Mouse (Mus musculus): ENCODE measurements around the gene Map3k6. TPM values are rescaled to one million over a fixed set of nuclear protein-coding genes. Genes with fewer than 3 reads are reported as not detected.

The Map3k6 gene
- polyA plus RNA-seq, 1 experiment = 4.6 TPM

DNA sequence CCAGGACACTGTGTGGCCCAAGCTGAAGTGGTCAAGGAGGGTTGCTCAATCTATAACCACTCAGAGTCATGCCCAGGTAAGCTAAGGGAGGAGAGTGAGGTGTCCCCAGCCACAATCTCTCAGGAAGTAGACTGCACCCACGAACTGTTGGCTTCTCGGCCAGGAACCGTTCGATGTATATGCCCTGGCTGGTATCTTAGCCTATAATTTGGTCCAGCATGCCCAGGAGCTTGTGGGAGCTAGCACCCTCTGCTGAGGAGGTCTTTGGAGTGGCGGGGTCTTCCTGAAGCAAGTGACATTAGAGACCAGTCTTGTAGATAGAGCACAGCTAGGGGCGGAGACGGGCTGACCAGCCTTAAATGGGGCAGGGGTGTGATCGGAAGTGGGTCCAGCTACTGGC, 18.9 kb upstream of the Map3k6 start:
- no peak overlapping the region for H3K4me3 ChIP-seq
- H3K4me2 ChIP-seq (ENCODE audit: low read depth) = no peak overlapping the region
- H3K36me3 ChIP-seq (ENCODE audit: control insufficient read depth, insufficient read depth) = no peaks in the 10 kb centered on the region
- no peaks in the 10 kb centered on the region for H3K79me2 ChIP-seq (ENCODE audit: control insufficient read depth, insufficient read depth)
- TF ChIP-seq CEBPB (IDR thresholded peaks at IDR 0.05; ENCODE audit: insufficient read depth, poor library complexity, severe bottlenecking) = no peak
- no peak overlapping the region for H3ac ChIP-seq (ENCODE audit: control insufficient read depth, insufficient read length)
- H3K27me3 ChIP-seq (ENCODE audit: control insufficient read depth, insufficient read depth, insufficient read length) = peaks cover 39% of the 10 kb centered on the region

DNA sequence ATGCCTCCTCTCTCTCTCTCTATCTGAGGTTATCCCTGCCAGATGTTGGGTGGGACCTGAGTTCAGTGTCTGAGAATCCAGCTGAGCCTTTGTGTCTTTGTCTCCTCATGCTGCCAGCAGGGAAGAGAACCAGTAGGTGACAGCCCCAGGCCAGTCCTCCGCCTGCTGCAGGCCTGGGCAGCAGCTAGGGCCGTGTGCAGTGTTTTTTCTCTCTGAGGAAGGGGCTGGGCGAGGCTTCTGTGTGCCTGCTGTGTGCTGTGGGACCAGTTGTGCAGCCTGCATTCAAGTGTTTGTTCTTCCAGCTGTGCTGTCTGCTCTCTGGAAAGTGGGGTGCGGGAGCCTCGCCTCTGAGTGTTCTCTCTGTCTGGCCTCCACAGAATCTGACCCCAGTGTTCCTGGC, 16.7 kb upstream of the Map3k6 start:
- H3K4me3 ChIP-seq = no peak overlapping the region
- H3K27me3 ChIP-seq (ENCODE audit: control insufficient read depth, insufficient read depth, insufficient read length) = peaks cover 39% of the 10 kb centered on the region
- no peaks in the 10 kb centered on the region for H3K36me3 ChIP-seq (ENCODE audit: control insufficient read depth, insufficient read depth)
- H3K79me2 ChIP-seq (ENCODE audit: control insufficient read depth, insufficient read depth) = no peaks in the 10 kb centered on the region
- H3ac ChIP-seq (ENCODE audit: control insufficient read depth, insufficient read length) = no peak overlapping the region
- H3K4me2 ChIP-seq (ENCODE audit: low read depth) = no peak overlapping the region
- no peak for TF ChIP-seq POLR2AphosphoS2 (IDR thresholded peaks at IDR 0.05; ENCODE audit: insufficient read length, low read depth)

DNA sequence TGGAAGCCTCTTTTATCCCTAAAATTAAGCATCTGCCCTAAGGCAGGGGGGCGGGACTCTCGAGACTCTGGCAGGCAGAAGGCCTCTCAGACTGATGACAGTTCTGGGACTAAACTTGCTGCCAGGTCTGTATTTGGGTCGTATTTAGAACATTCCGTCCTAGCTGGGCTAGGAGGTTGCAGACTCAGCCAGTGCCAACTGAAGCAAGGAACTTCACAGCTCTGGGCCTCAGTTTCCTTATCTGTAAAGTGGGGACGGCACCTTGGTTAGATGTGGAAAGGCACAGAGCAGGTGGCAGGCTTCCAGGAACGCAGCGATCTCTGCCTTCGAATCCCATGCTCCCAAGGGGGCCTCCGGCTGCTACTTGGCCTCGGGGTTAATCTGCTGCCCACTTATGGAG, 14.5 kb upstream of the Map3k6 start:
- H3ac ChIP-seq (ENCODE audit: control insufficient read depth, insufficient read length) = no peak overlapping the region
- H3K4me2 ChIP-seq (ENCODE audit: low read depth) = no peak overlapping the region
- H3K36me3 ChIP-seq (ENCODE audit: control insufficient read depth, insufficient read depth) = no peaks in the 10 kb centered on the region
- peaks cover 24% of the 10 kb centered on the region for H3K27me3 ChIP-seq (ENCODE audit: control insufficient read depth, insufficient read depth, insufficient read length)
- no peak for TF ChIP-seq SRF (IDR thresholded peaks at IDR 0.05; ENCODE audit: control insufficient read depth, insufficient read length, low read depth)
- no peaks in the 10 kb centered on the region for H3K79me2 ChIP-seq (ENCODE audit: control insufficient read depth, insufficient read depth)
- no peak overlapping the region for H3K4me3 ChIP-seq

DNA sequence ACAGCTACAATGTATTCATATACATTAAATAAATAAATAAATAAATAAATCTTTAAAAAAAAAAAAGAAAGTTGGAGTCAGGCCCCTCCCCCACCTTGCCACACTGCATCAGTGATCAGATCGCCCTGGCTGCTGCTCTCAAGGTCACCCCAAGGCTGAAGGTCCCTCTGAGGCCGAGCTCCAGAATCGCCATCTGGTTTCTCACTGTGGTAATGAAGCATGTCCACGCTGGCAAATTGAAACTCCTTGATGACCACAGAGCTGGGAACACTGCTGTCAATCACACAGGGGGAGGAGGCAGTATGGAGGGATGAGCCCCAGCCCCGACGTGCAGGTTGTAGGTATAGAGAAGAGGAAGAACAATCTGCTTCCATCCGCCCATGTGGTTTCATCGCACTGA, 13.0 kb upstream of the Map3k6 start:
- Histone ChIP-seq H3ac (ENCODE audit: control insufficient read depth, insufficient read length) (no peak overlapping the region), H3K4me2 (ENCODE audit: low read depth) (no peak overlapping the region), H3K4me3 (no peak overlapping the region), H3K27me3 (ENCODE audit: control insufficient read depth, insufficient read depth, insufficient read length) (peaks cover 8% of the 10 kb centered on the region), H3K36me3 (ENCODE audit: control insufficient read depth, insufficient read depth) (no peaks in the 10 kb centered on the region), H3K79me2 (ENCODE audit: control insufficient read depth, insufficient read depth) (no peaks in the 10 kb centered on the region)
- no peak for TF ChIP-seq TCF3 (IDR thresholded peaks at IDR 0.05; ENCODE audit: insufficient read length, low read depth)
- no peak for TF ChIP-seq USF1 (IDR thresholded peaks at IDR 0.05; ENCODE audit: low read depth)
- no peak for TF ChIP-seq E2F4 (IDR thresholded peaks at IDR 0.05; ENCODE audit: insufficient read depth)
- no peak for TF ChIP-seq SRF (IDR thresholded peaks at IDR 0.05; ENCODE audit: control insufficient read depth, insufficient read length, low read depth)
- no peak for TF ChIP-seq POLR2AphosphoS2 (IDR thresholded peaks at IDR 0.05; ENCODE audit: insufficient read length, low read depth)
- no peak for TF ChIP-seq CEBPB (IDR thresholded peaks at IDR 0.05; ENCODE audit: insufficient read depth, poor library complexity, severe bottlenecking)
- TF ChIP-seq TCF12 (IDR thresholded peaks at IDR 0.05; ENCODE audit: insufficient read depth, poor library complexity, severe bottlenecking) = no peak
- TF ChIP-seq MAX (IDR thresholded peaks at IDR 0.05; ENCODE audit: low read depth) = no peak
- TF ChIP-seq POLR2A (IDR thresholded peaks at IDR 0.05; ENCODE audit: insufficient read length, low read depth) = no peak
- TF ChIP-seq MYOD1 (IDR thresholded peaks at IDR 0.05; ENCODE audit: control insufficient read depth in 1 of 3, insufficient read length in 2 of 3, low read depth in 2 of 3) = no peak
- no peak for TF ChIP-seq MYOG (IDR thresholded peaks at IDR 0.05; ENCODE audit: control insufficient read depth in 1 of 3, insufficient read depth in 1 of 3, insufficient read length in 2 of 3, low read depth in 2 of 3)
- no peak for TF ChIP-seq REST (IDR thresholded peaks at IDR 0.05; ENCODE audit: insufficient read depth, insufficient read length)

DNA sequence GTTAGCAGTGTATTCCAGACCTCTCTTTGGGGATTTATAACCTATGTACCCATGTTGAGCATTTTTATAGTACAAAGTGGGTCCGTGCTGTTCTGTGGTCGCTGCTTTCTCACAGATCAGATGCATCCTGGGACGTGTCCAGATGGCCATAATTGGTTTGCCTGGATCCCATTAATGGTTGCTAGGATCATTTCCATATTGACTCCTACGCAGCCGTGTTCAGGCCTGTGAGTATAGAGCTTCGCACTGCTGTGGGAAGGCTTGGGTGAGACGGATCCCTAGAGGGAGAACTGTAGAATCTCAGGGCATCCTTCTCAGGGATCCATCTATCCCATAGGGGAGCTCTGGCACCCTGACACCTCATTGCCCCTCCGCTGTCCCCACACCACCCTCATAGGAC, 11.0 kb upstream of the Map3k6 start:
- H3K36me3 ChIP-seq (ENCODE audit: control insufficient read depth, insufficient read depth) = no peaks in the 10 kb centered on the region
- no peak overlapping the region for H3ac ChIP-seq (ENCODE audit: control insufficient read depth, insufficient read length)

More for the DNA sequence above, 11.0 kb upstream of the Map3k6 start:
- H3K79me2 ChIP-seq (ENCODE audit: control insufficient read depth, insufficient read depth) = no peaks in the 10 kb centered on the region
- no peak overlapping the region for H3K4me2 ChIP-seq (ENCODE audit: low read depth)
- TF ChIP-seq USF1 (IDR thresholded peaks at IDR 0.05; ENCODE audit: low read depth) (no peak), TCF3 (IDR thresholded peaks at IDR 0.05; ENCODE audit: insufficient read length, low read depth) (no peak), POLR2AphosphoS2 (IDR thresholded peaks at IDR 0.05; ENCODE audit: insufficient read length, low read depth) (no peak), CEBPB (IDR thresholded peaks at IDR 0.05; ENCODE audit: insufficient read depth, poor library complexity, severe bottlenecking) (no peak), MAX (IDR thresholded peaks at IDR 0.05; ENCODE audit: low read depth) (no peak), MYOD1 (IDR thresholded peaks at IDR 0.05; ENCODE audit: control insufficient read depth in 1 of 3, insufficient read length in 2 of 3, low read depth in 2 of 3) (no peak), REST (IDR thresholded peaks at IDR 0.05; ENCODE audit: insufficient read depth, insufficient read length) (no peak), POLR2A (IDR thresholded peaks at IDR 0.05; ENCODE audit: insufficient read length, low read depth) (no peak), E2F4 (IDR thresholded peaks at IDR 0.05; ENCODE audit: insufficient read depth) (no peak), MYOG (IDR thresholded peaks at IDR 0.05; ENCODE audit: control insufficient read depth in 1 of 3, insufficient read depth in 1 of 3, insufficient read length in 2 of 3, low read depth in 2 of 3) (no peak), TCF12 (IDR thresholded peaks at IDR 0.05; ENCODE audit: insufficient read depth, poor library complexity, severe bottlenecking) (no peak), SRF (IDR thresholded peaks at IDR 0.05; ENCODE audit: control insufficient read depth, insufficient read length, low read depth) (no peak)
- H3K27me3 ChIP-seq (ENCODE audit: control insufficient read depth, insufficient read depth, insufficient read length) = no peaks in the 10 kb centered on the region
- H3K4me3 ChIP-seq = no peak overlapping the region
